Mouse (Mus musculus) forebrain, postnatal 0 days (tissue): ENCODE results near the gene Foxp3. TPM values are rescaled to one million over a fixed set of nuclear protein-coding genes. Genes with fewer than 3 reads are reported as not detected.

Source experiments
- ATAC-seq: fragments of 200-750 bp; cut with Nextera tagmentation; 2 replicates; pipeline ENCODE4 v1.8.0; 2017; ENCODE audit warnings: mild to moderate bottlenecking, moderate library complexity
- DNase-seq: peaks from one replicate; pipeline ENCODE4 v3.0.0-alpha.2; 2015
- H3K27ac ChIP-seq: fragments of 300-500 bp; sonication (generic); 2 replicates; pipeline ENCODE4 v1.5.1; 2014; ENCODE audit warnings: low read depth, mild to moderate bottlenecking, antibody characterized with exemption, low read length, moderate library complexity, mixed read lengths
- H3K27me3 ChIP-seq: fragments of 300-500 bp; sonication (generic); 2 replicates; pipeline ENCODE4 v1.6.1; 2014; ENCODE audit warnings: mild to moderate bottlenecking, low read length, mixed read lengths; ENCODE audit not compliant: insufficient read depth
- H3K36me3 ChIP-seq: fragments of 300-500 bp; sonication (generic); 2 replicates; pipeline ENCODE4 v1.6.1; 2014; ENCODE audit warnings: mild to moderate bottlenecking, moderate library complexity; ENCODE audit not compliant: insufficient read depth
- H3K4me1 ChIP-seq: fragments of 300-500 bp; sonication (generic); 2 replicates; pipeline ENCODE4 v1.6.1; 2014; ENCODE audit warnings: antibody characterized with exemption; ENCODE audit not compliant: insufficient read depth
- H3K4me2 ChIP-seq: fragments of 300-500 bp; sonication (generic); 2 replicates; pipeline ENCODE4 v1.6.1; 2014; ENCODE audit warnings: low read depth, mild to moderate bottlenecking, moderate library complexity
- H3K4me3 ChIP-seq: fragments of 300-500 bp; sonication (generic); 2 replicates; pipeline ENCODE4 v1.5.1; 2014; ENCODE audit warnings: low read depth, low read length, mixed read lengths
- H3K9ac ChIP-seq: fragments of 300-500 bp; sonication (generic); 2 replicates; pipeline ENCODE4 v1.6.1; 2014; ENCODE audit warnings: mild to moderate bottlenecking
- H3K9me3 ChIP-seq: fragments of 300-500 bp; sonication (generic); 2 replicates; pipeline ENCODE4 v1.6.1; 2016; ENCODE audit warnings: low read length
- CTCF ChIP-seq: sonication (generic); IDR thresholded peaks from 2 replicates; pipeline ENCODE4 v1.5.1; 2016; ENCODE audit warnings: antibody characterized with exemption, control low read depth, low read depth
- WGBS: fragments of 180-500 bp; shearing (Covaris S2); extraction: QIAGEN DNeasy Blood & Tissue Kit; methylation state at CpG from one replicate; pipeline ENCODE4 v1.1.7; 2014; 5-methylcytosine and 5-hydroxymethylcytosine counted together
- polyA plus RNA-seq: library from polyadenylated mRNA; unstranded; fragments of >200 nt; fragmentation: Nextera tagmentation; extraction: Ambion mirVana; gene quantifications from 2 replicates; pipeline ENCODE4 v1.2.1, GENCODE M21; 2015
- total RNA-seq: library from RNA; depleted of rRNA; stranded (reverse); fragments of >200 nt; gene quantifications from 2 replicates; pipeline ENCODE4 v1.2.3, GENCODE M21; 2014

The Foxp3 gene
- total and polyA plus RNA-seq, 2 experiments from 2014 or later: 0.11 TPM; not detected in 1

DNA sequence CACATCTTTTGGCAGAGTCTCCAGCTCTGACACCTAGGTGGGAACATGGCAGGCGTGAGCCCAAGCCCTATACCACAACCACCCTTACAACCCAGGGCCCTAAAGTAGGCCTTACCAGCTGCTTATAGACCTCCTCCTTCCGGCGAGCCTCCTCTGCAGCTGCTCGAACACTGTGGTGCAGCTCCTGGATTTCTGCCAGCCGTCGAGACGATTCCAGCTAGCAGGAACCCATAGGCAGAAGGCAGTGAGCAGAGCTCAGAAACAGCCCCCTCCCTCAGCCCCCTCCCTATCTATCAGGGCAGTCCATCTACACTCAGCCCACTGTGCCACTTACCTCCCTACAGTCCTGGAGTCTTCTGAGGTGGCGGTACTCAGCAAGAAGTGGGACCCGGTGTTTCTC is 21.9 kb downstream of the Foxp3 start:
- H3K4me2 ChIP-seq: no peak overlapping the region
- no peaks in the 10 kb centered on the region for H3K4me1 ChIP-seq
- H3K9me3 ChIP-seq: no peaks in the 10 kb centered on the region
- ATAC-seq: peak; percentile 10; the same call in 1 of the 2 replicates
- peaks cover 6% of the 10 kb centered on the region; the same call in 1 of the 2 replicates for H3K36me3 ChIP-seq
- no peak overlapping the region for H3K9ac ChIP-seq
- TF ChIP-seq CTCF: no peak
- no peaks in the 10 kb centered on the region for H3K27me3 ChIP-seq
- DNase-seq: no peak
- H3K27ac ChIP-seq: no peak overlapping the region
- 82% methylated on average over 9 of the region's 9 CpGs for WGBS
- no peak overlapping the region for H3K4me3 ChIP-seq

GRCm38 (mm10) chrX:7604004-7604403 is 30.6 kb downstream of the Foxp3 start:
- Histone ChIP-seq H3K9ac (no peak overlapping the region), H3K4me1 (no peaks in the 10 kb centered on the region), H3K27ac (no peak overlapping the region), H3K4me3 (no peak overlapping the region), H3K9me3 (no peaks in the 10 kb centered on the region), H3K36me3 (0 out of 2 replicates have a peak, but pooled peaks cover 3% of the 10 kb centered on the region), H3K4me2 (0 out of 2 replicates have a peak overlapping the region, but pooled peaks have one; percentile 48), H3K27me3 (no peaks in the 10 kb centered on the region)
- WGBS: 90% methylated on average over 7 of the region's 7 CpGs
- no peak for ATAC-seq
- no peak for TF ChIP-seq CTCF
- no peak for DNase-seq

GRCm38 (mm10) chrX:7604879-7605574 is 31.6 kb downstream of the Foxp3 start, which contains the start of gene Ccdc22:
Gene Ccdc22 (minus strand): TSS chrX:7605517.
- Histone ChIP-seq H3K4me2 (peak within 1 kb of the TSS; percentile 48), H3K9ac (peak within 1 kb of the TSS; percentile 56), H3K4me1 (no peaks in the 10 kb centered on the region), H3K27me3 (no peaks in the 10 kb centered on the region), H3K9me3 (no peaks in the 10 kb centered on the region), H3K4me3 (peak within 1 kb of the TSS; percentile 44), H3K36me3 (no peaks in the 10 kb centered on the region), H3K27ac (peak within 1 kb of the TSS; percentile 57)
- DNase-seq: peak; percentile 87
- peak; percentile 96 for ATAC-seq
- no peak for TF ChIP-seq CTCF
- 22% methylated on average over 28 of the region's 28 CpGs for WGBS

DNA sequence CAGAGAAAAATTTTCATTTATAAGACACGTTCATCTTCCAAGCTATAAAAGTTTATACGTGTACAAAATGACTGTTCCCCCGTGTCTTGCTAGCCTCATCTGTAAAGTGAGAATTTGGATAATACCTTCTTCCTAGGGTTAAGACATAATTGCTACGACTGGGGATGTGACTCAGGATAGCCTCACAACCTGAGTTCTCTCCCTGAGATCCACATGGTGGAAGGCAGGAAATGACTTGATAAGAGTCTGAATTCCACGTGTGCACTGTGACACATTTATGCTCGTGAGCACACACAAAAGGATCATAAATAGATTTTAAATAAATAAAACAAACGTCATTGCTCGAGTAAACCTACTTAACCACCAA is 32.1 kb downstream of the Foxp3 start:
- ATAC-seq (peak; percentile 1; the same call in 1 of the 2 replicates), DNase-seq (no peak)
- Histone ChIP-seq H3K9me3 (no peaks in the 10 kb centered on the region), H3K4me1 (no peaks in the 10 kb centered on the region), H3K27ac (no peak overlapping the region), H3K9ac (no peak overlapping the region), H3K36me3 (no peaks in the 10 kb centered on the region), H3K4me3 (no peak overlapping the region), H3K4me2 (no peak overlapping the region), H3K27me3 (no peaks in the 10 kb centered on the region)
- TF ChIP-seq CTCF: no peak
- WGBS: 52% methylated on average over 8 of the region's 8 CpGs

- Histone ChIP-seq H3K4me3 (no peak within 1 kb of the TSS), H3K9ac (no peak within 1 kb of the TSS), H3K4me1 (no peaks in the 10 kb centered on the region), H3K27me3 (no peaks in the 10 kb centered on the region), H3K4me2 (no peak within 1 kb of the TSS), H3K27ac (no peak within 1 kb of the TSS), H3K9me3 (no peaks in the 10 kb centered on the region), H3K36me3 (no peaks in the 10 kb centered on the region)
- no peak for TF ChIP-seq CTCF
- WGBS: 80% methylated on average over 6 of the region's 6 CpGs
- DNase-seq (no peak), ATAC-seq (no peak)
Measured at GRCm38 (mm10) chrX:7606783-7607182, 33.3 kb downstream of the Foxp3 start, which contains the start of gene Cacna1f. Gene Cacna1f (plus strand): TSS chrX:7607083.

- Histone ChIP-seq H3K27ac (peak overlapping the region; percentile 67; the same call in 1 of the 2 replicates), H3K9ac (peak overlapping the region; percentile 57), H3K4me3 (peak overlapping the region; percentile 40), H3K9me3 (no peaks in the 10 kb centered on the region), H3K4me1 (no peaks in the 10 kb centered on the region), H3K27me3 (no peaks in the 10 kb centered on the region), H3K4me2 (peak overlapping the region; percentile 67), H3K36me3 (no peaks in the 10 kb centered on the region)
- 29% methylated on average over 21 of the region's 21 CpGs for WGBS
- DNase-seq: peak; percentile 42
- no peak for TF ChIP-seq CTCF
- ATAC-seq: peak; percentile 64
Measured at GRCm38 (mm10) chrX:7610035-7610434, 36.6 kb downstream of the Foxp3 start.

- Histone ChIP-seq H3K36me3 (no peaks in the 10 kb centered on the region), H3K4me1 (no peaks in the 10 kb centered on the region), H3K4me2 (peak overlapping the region; percentile 67), H3K9me3 (no peaks in the 10 kb centered on the region), H3K9ac (peak overlapping the region; percentile 57), H3K27me3 (no peaks in the 10 kb centered on the region), H3K4me3 (peak overlapping the region; percentile 40), H3K27ac (peak overlapping the region; percentile 67)
- 29% methylated on average over 26 of the region's 26 CpGs for WGBS
- peak; percentile 56 for DNase-seq
- TF ChIP-seq CTCF: no peak
- ATAC-seq: peak; percentile 83
Measured at GRCm38 (mm10) chrX:7610536-7611258, 37.3 kb downstream of the Foxp3 start.
